Mouse (Mus musculus): ENCODE data around the gene Enpep. TPM values are rescaled to one million over a fixed set of nuclear protein-coding genes. Genes with fewer than 3 reads are reported as not detected.
A peak's percentile ranks its signal among the peaks of the same experiment; 100 is the strongest.

Enpep gene
- polyA plus RNA-seq, 1 experiment from 2014 or later: 40.4 TPM

- no peak for DNase-seq (ENCODE audit: low spot score)
- ATAC-seq (replicated peaks; ENCODE audit: low FRiP score, low TSS enrichment, low read depth): no peak
- Histone ChIP-seq H3K9me3 (ENCODE audit: control insufficient read depth, low read length) (no peaks in the 10 kb centered on the region), H3K9ac (ENCODE audit: low read length) (no peak overlapping the region), H3K27ac (ENCODE audit: low read depth) (no peak overlapping the region), H3K4me1 (replicated peaks; ENCODE audit: control insufficient read depth, insufficient read depth, low read length) (no peaks in the 10 kb centered on the region), H3K4me3 (ENCODE audit: low read depth, low read length) (no peak overlapping the region), H3K36me3 (ENCODE audit: control insufficient read depth, insufficient read depth, low read length) (no peaks in the 10 kb centered on the region), H3K27me3 (replicated peaks; ENCODE audit: control insufficient read depth, insufficient read depth, low read length) (no peaks in the 10 kb centered on the region), H3K4me2 (ENCODE audit: low read length) (peak overlapping the region; percentile 11; the same call in 1 of the 2 replicates)
- WGBS: 48% methylated on average over 10 of the region's 10 CpGs
Measured at GRCm38 (mm10) chr3:129254246-129254645, 78.3 kb downstream of the Enpep start.

DNA sequence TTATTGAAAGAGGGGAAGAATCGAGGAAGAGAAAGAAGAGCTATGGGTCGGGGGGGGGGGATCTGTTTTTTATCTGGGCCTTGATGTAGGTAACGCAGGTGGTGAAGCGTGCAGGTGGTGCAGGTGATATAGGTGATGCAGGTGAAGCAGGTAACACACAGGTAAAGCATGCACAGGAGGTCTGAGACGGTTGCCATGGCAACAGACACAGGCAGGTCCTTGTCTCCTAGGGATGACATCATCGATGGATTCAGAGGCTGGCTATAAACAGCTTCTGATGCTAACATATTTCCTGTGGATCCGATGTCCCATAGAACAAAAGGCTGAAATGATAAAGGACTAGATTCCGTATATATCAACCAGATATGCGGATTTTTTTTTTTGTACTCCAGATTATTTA is 81.5 kb downstream of the Enpep start:
- no peaks in the 10 kb centered on the region for H3K36me3 ChIP-seq (ENCODE audit: control insufficient read depth, insufficient read depth, low read length)
- no peak overlapping the region for H3K9ac ChIP-seq (ENCODE audit: low read length)
- 81% methylated on average over 9 of the region's 9 CpGs for WGBS
- H3K4me3 ChIP-seq (ENCODE audit: low read depth, low read length): no peak overlapping the region
- H3K27ac ChIP-seq (ENCODE audit: low read depth): no peak overlapping the region
- H3K4me1 ChIP-seq (replicated peaks; ENCODE audit: control insufficient read depth, insufficient read depth, low read length): no peaks in the 10 kb centered on the region
- H3K4me2 ChIP-seq (ENCODE audit: low read length): no peak overlapping the region
- H3K27me3 ChIP-seq (replicated peaks; ENCODE audit: control insufficient read depth, insufficient read depth, low read length): no peaks in the 10 kb centered on the region
- H3K9me3 ChIP-seq (ENCODE audit: control insufficient read depth, low read length): no peaks in the 10 kb centered on the region
- no peak for DNase-seq (ENCODE audit: low spot score)
- no peak for ATAC-seq (replicated peaks; ENCODE audit: low FRiP score, low TSS enrichment, low read depth)

DNA sequence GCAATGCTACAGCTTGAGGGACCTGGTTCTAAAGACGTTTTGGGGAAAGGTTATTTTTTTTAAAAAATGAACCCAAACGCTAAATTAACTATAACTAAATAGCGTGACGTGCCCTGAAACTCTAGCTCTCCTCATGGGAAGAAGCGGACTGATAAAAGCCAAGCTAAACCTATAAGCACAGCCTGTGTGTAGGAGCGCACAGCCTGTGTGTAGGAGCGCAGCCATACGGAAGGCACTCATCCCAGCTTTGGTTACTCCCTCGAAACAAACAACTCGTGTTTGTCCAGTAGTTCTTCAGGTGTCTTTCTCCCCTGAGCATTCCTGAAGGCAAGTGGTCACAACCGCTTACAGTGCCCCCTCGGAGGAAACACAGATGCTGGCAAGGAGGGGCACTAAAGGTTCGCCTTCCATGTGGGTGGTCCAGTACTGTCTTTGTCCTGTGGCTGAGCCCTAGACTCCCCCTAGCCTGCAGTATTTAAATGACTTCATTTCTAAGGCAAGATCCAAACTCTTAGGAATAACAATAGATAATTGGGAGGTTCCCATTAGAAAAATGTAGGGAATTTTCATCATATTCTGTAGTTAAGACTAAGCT is 93.8 kb downstream of the Enpep start:
- ATAC-seq (replicated peaks; ENCODE audit: low FRiP score, low TSS enrichment, low read depth) (no peak), DNase-seq (ENCODE audit: low spot score) (no peak)
- Histone ChIP-seq H3K9ac (ENCODE audit: low read length) (no peak overlapping the region), H3K9me3 (ENCODE audit: control insufficient read depth, low read length) (no peaks in the 10 kb centered on the region), H3K4me2 (ENCODE audit: low read length) (0 out of 2 replicates have a peak overlapping the region, but pooled peaks have one; percentile 5), H3K36me3 (ENCODE audit: control insufficient read depth, insufficient read depth, low read length) (no peaks in the 10 kb centered on the region), H3K27me3 (replicated peaks; ENCODE audit: control insufficient read depth, insufficient read depth, low read length) (no peaks in the 10 kb centered on the region), H3K4me3 (ENCODE audit: low read depth, low read length) (no peak overlapping the region), H3K27ac (ENCODE audit: low read depth) (no peak overlapping the region), H3K4me1 (replicated peaks; ENCODE audit: control insufficient read depth, insufficient read depth, low read length) (no peaks in the 10 kb centered on the region)
- WGBS: 27% methylated on average over 13 of the region's 13 CpGs

DNA sequence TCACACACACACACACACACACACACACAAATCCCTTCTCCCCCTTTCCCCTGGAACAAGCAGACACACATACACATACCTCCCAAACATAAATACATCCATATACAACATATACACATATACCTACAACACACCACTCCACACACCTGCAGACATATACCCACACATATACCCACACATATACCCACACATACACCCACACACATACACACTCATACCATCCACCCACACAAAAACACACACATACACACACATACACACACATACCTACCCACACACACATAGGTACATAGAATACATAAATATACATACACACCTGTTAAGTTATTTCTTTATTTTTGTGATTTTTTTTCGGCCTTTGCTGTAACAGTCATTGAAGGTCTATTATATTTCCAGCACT is 94.5 kb downstream of the Enpep start:
- ATAC-seq (replicated peaks; ENCODE audit: low FRiP score, low TSS enrichment, low read depth) (no peak), DNase-seq (ENCODE audit: low spot score) (no peak)
- WGBS: 89% methylated on average over 1 of the region's 1 CpGs

GRCm38 (mm10) chr3:129227331-129227730 is 105.2 kb downstream of the Enpep start:
- no peak overlapping the region for H3K27ac ChIP-seq (ENCODE audit: low read depth)
- H3K9me3 ChIP-seq (ENCODE audit: control insufficient read depth, low read length): no peaks in the 10 kb centered on the region
- ATAC-seq (replicated peaks; ENCODE audit: low FRiP score, low TSS enrichment, low read depth): no peak
- no peak overlapping the region for H3K9ac ChIP-seq (ENCODE audit: low read length)
- no peak overlapping the region for H3K4me2 ChIP-seq (ENCODE audit: low read length)
- H3K36me3 ChIP-seq (ENCODE audit: control insufficient read depth, insufficient read depth, low read length): no peaks in the 10 kb centered on the region
- no peak overlapping the region for H3K4me3 ChIP-seq (ENCODE audit: low read depth, low read length)
- WGBS: 12% methylated on average over 5 of the region's 5 CpGs
- H3K4me1 ChIP-seq (replicated peaks; ENCODE audit: control insufficient read depth, insufficient read depth, low read length): no peaks in the 10 kb centered on the region
- peaks cover 65% of the 10 kb centered on the region for H3K27me3 ChIP-seq (replicated peaks; ENCODE audit: control insufficient read depth, insufficient read depth, low read length)
- DNase-seq (ENCODE audit: low spot score): no peak

More for the DNA sequence above, 94.5 kb downstream of the Enpep start:
- H3K4me1 ChIP-seq (replicated peaks; ENCODE audit: control insufficient read depth, insufficient read depth, low read length): no peaks in the 10 kb centered on the region
- no peak overlapping the region for H3K4me3 ChIP-seq (ENCODE audit: low read depth, low read length)
- H3K36me3 ChIP-seq (ENCODE audit: control insufficient read depth, insufficient read depth, low read length): no peaks in the 10 kb centered on the region
- H3K27ac ChIP-seq (ENCODE audit: low read depth): no peak overlapping the region
- no peak overlapping the region for H3K9ac ChIP-seq (ENCODE audit: low read length)
- H3K27me3 ChIP-seq (replicated peaks; ENCODE audit: control insufficient read depth, insufficient read depth, low read length): no peaks in the 10 kb centered on the region
- no peaks in the 10 kb centered on the region for H3K9me3 ChIP-seq (ENCODE audit: control insufficient read depth, low read length)
- no peak overlapping the region for H3K4me2 ChIP-seq (ENCODE audit: low read length)

DNA sequence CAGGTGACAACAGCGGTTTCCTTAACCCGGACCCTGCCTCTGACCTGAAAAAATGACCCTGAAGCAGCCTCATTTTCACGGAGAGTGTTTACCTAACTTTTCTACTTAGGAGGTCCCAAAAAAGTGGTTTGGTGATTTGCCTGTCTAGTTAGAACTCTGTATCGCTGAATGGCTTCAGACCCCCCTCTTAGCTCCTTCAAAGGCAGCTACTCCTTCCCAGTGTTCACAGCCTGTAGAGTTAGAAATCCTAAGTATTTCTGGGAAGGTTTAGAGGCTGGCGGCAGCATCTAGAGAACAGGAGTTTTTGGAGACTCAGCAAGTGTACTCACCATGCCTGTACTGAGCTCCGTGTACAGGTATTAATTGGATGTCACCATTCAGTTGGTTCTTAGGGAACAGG is 105.8 kb downstream of the Enpep start:
- Histone ChIP-seq H3K4me3 (ENCODE audit: low read depth, low read length) (no peak overlapping the region), H3K9me3 (ENCODE audit: control insufficient read depth, low read length) (no peaks in the 10 kb centered on the region), H3K4me1 (replicated peaks; ENCODE audit: control insufficient read depth, insufficient read depth, low read length) (no peaks in the 10 kb centered on the region), H3K27ac (ENCODE audit: low read depth) (no peak overlapping the region), H3K4me2 (ENCODE audit: low read length) (no peak overlapping the region), H3K36me3 (ENCODE audit: control insufficient read depth, insufficient read depth, low read length) (no peaks in the 10 kb centered on the region), H3K27me3 (replicated peaks; ENCODE audit: control insufficient read depth, insufficient read depth, low read length) (peaks cover 71% of the 10 kb centered on the region), H3K9ac (ENCODE audit: low read length) (no peak overlapping the region)
- ATAC-seq (replicated peaks; ENCODE audit: low FRiP score, low TSS enrichment, low read depth): no peak
- DNase-seq (ENCODE audit: low spot score): no peak
- 7% methylated on average over 6 of the region's 6 CpGs for WGBS

GRCm38 (mm10) chr3:129225577-129226289 is 106.8 kb downstream of the Enpep start:
- peaks cover 81% of the 10 kb centered on the region for H3K27me3 ChIP-seq (replicated peaks; ENCODE audit: control insufficient read depth, insufficient read depth, low read length)
- ATAC-seq (replicated peaks; ENCODE audit: low FRiP score, low TSS enrichment, low read depth): peak; percentile 39; the same call in 1 of the 2 replicates
- no peak for DNase-seq (ENCODE audit: low spot score)
- H3K36me3 ChIP-seq (ENCODE audit: control insufficient read depth, insufficient read depth, low read length): no peaks in the 10 kb centered on the region
- H3K4me2 ChIP-seq (ENCODE audit: low read length): peak overlapping the region; percentile 40
- H3K4me1 ChIP-seq (replicated peaks; ENCODE audit: control insufficient read depth, insufficient read depth, low read length): no peaks in the 10 kb centered on the region
- H3K4me3 ChIP-seq (ENCODE audit: low read depth, low read length): peak overlapping the region; percentile 35; the same call in 1 of the 2 replicates
- no peak overlapping the region for H3K9ac ChIP-seq (ENCODE audit: low read length)
- peak overlapping the region; percentile 40; the same call in 1 of the 2 replicates for H3K27ac ChIP-seq (ENCODE audit: low read depth)
- H3K9me3 ChIP-seq (ENCODE audit: control insufficient read depth, low read length): no peaks in the 10 kb centered on the region
- 2% methylated on average over 13 of the region's 13 CpGs for WGBS

- Histone ChIP-seq H3K9me3 (ENCODE audit: control insufficient read depth, low read length) (no peaks in the 10 kb centered on the region), H3K4me3 (ENCODE audit: low read depth, low read length) (peak overlapping the region; percentile 35), H3K27me3 (replicated peaks; ENCODE audit: control insufficient read depth, insufficient read depth, low read length) (peaks cover 84% of the 10 kb centered on the region), H3K4me2 (ENCODE audit: low read length) (peak overlapping the region; percentile 40), H3K9ac (ENCODE audit: low read length) (peak overlapping the region; percentile 36), H3K27ac (ENCODE audit: low read depth) (peak overlapping the region; percentile 65; the same call in 1 of the 2 replicates), H3K36me3 (ENCODE audit: control insufficient read depth, insufficient read depth, low read length) (no peaks in the 10 kb centered on the region), H3K4me1 (replicated peaks; ENCODE audit: control insufficient read depth, insufficient read depth, low read length) (no peaks in the 10 kb centered on the region)
- DNase-seq (ENCODE audit: low spot score) (peak; percentile 79), ATAC-seq (replicated peaks; ENCODE audit: low FRiP score, low TSS enrichment, low read depth) (peak; percentile 76)
- under 1% methylated on average over 40 of the region's 40 CpGs for WGBS
Measured at GRCm38 (mm10) chr3:129224806-129225576, 107.5 kb downstream of the Enpep start.
